Mouse (Mus musculus) MEL (cell line): Measurements from ENCODE around the gene Rfx7. TPM values are rescaled to one million over a fixed set of nuclear protein-coding genes. Genes with fewer than 3 reads are reported as not detected.

Source experiments
- DNase-seq: peaks from one replicate; pipeline ENCODE4 v3.0.0; 2011; ENCODE audit warnings: low read depth, low spot score
- H3K27ac ChIP-seq: 2 replicates; pipeline ENCODE4 v1.5.1; 2012; ENCODE audit warnings: low read depth, mild to moderate bottlenecking, control low read depth, low read length, moderate library complexity; ENCODE audit not compliant: control insufficient read depth
- H3K27me3 ChIP-seq, 2 experiments: fragments of 150-350 bp in 1 of 2; sonication (generic) in 1 of 2; 2 replicates each; pipeline ENCODE4 v1.6.1; 2012; ENCODE audit warnings: low read length in 2 of 2, mild to moderate bottlenecking in 2 of 2, improper control_type of control experiment in 1 of 2, moderate library complexity in 1 of 2; ENCODE audit not compliant: insufficient read depth in 2 of 2, control insufficient read depth in 1 of 2
- H3K36me3 ChIP-seq, 2 experiments: 2 replicates each; pipeline ENCODE4 v1.6.1; 2012 to 2014; ENCODE audit warnings: low read length in 2 of 2, improper control_type of control experiment in 1 of 2, inconsistent platforms in 1 of 2, mild to moderate bottlenecking in 1 of 2; ENCODE audit not compliant: insufficient read depth in 2 of 2, control insufficient read depth in 1 of 2
- H3K4me1 ChIP-seq, 2 experiments: fragments of 150-350 bp in 1 of 2; sonication (generic) in 1 of 2; 2 replicates each; pipeline ENCODE4 v1.6.1; 2012; ENCODE audit warnings: low read length in 2 of 2, improper control_type of control experiment in 1 of 2, mild to moderate bottlenecking in 1 of 2; ENCODE audit not compliant: insufficient read depth in 2 of 2, control insufficient read depth in 1 of 2
- H3K4me3 ChIP-seq, 2 experiments: fragments of 150-350 bp in 1 of 2; sonication (generic) in 1 of 2; 2 replicates each; pipeline ENCODE4 v1.5.1; 2012; ENCODE audit warnings: low read depth in 2 of 2, low read length in 2 of 2, mild to moderate bottlenecking in 2 of 2, moderate library complexity in 2 of 2, control low read depth in 1 of 2, improper control_type of control experiment in 1 of 2; ENCODE audit not compliant: control insufficient read depth in 1 of 2, insufficient read depth in 1 of 2
- H3K79me2 ChIP-seq: 2 replicates; pipeline ENCODE4 v1.6.1; 2012; ENCODE audit warnings: mild to moderate bottlenecking, low read length, moderate library complexity; ENCODE audit not compliant: control insufficient read depth, poor library complexity, insufficient read depth
- H3K9ac ChIP-seq: 2 replicates; pipeline ENCODE4 v1.6.1; 2012; ENCODE audit warnings: low read depth, mild to moderate bottlenecking, control low read depth, low read length, moderate library complexity; ENCODE audit not compliant: control insufficient read depth, poor library complexity, severe bottlenecking
- H3K9me3 ChIP-seq: fragments of 150-350 bp; sonication (generic); replicated peaks from 2 replicates; pipeline ENCODE4 v1.6.1; 2012; ENCODE audit warnings: mild to moderate bottlenecking, low read length, improper control_type of control experiment, moderate library complexity; ENCODE audit not compliant: insufficient read depth
- BHLHE40 ChIP-seq: IDR thresholded peaks from 2 replicates; pipeline ENCODE4 v1.6.1; 2012; ENCODE audit warnings: low read depth, mild to moderate bottlenecking, inconsistent platforms, low read length, improper control_type of control experiment, borderline replicate concordance
- CHD2 ChIP-seq: IDR thresholded peaks from 2 replicates; pipeline ENCODE4 v1.6.1; 2011; ENCODE audit warnings: low read length, improper control_type of control experiment
- ELF1 ChIP-seq: IDR thresholded peaks from 2 replicates; pipeline ENCODE4 v1.6.1; 2014; ENCODE audit warnings: low read depth, mild to moderate bottlenecking, inconsistent platforms, low read length, improper control_type of control experiment, moderate library complexity
- EP300 ChIP-seq, 2 experiments: IDR thresholded peaks; 2 replicates each; pipeline ENCODE4 v1.6.1; 2011; ENCODE audit warnings: improper control_type of control experiment in 2 of 2, low read length in 2 of 2, low read depth in 1 of 2, mild to moderate bottlenecking in 1 of 2
- ETS1 ChIP-seq: IDR thresholded peaks from 2 replicates; pipeline ENCODE4 v1.6.1; 2012; ENCODE audit warnings: low read depth, mild to moderate bottlenecking, inconsistent platforms, low read length, improper control_type of control experiment, moderate library complexity
- GATA1 ChIP-seq: IDR thresholded peaks from 2 replicates; pipeline ENCODE4 v1.6.1; 2011; ENCODE audit warnings: low read depth, low read length, improper control_type of control experiment
- HCFC1 ChIP-seq: IDR thresholded peaks from 2 replicates; pipeline ENCODE4 v1.6.1; 2012; ENCODE audit warnings: low read depth, mild to moderate bottlenecking, inconsistent platforms, low read length, improper control_type of control experiment, moderate library complexity
- MAFK ChIP-seq: IDR thresholded peaks from 2 replicates; pipeline ENCODE4 v1.6.1; 2011; ENCODE audit warnings: low read depth, mild to moderate bottlenecking, low read length, improper control_type of control experiment, borderline replicate concordance
- MAX ChIP-seq: IDR thresholded peaks from 2 replicates; pipeline ENCODE4 v1.6.1; 2011; ENCODE audit warnings: low read length, improper control_type of control experiment
- MAZ ChIP-seq: IDR thresholded peaks from 2 replicates; pipeline ENCODE4 v1.6.1; 2012; ENCODE audit warnings: low read depth, mild to moderate bottlenecking, inconsistent platforms, low read length, improper control_type of control experiment
- MEF2A ChIP-seq: IDR thresholded peaks from 2 replicates; pipeline ENCODE4 v1.6.1; 2014; ENCODE audit warnings: low read depth, mild to moderate bottlenecking, inconsistent platforms, low read length, improper control_type of control experiment; ENCODE audit not compliant: poor library complexity, insufficient replicate concordance, severe bottlenecking; ENCODE audit errors: extremely low read depth
- MXI1 ChIP-seq: IDR thresholded peaks from 2 replicates; pipeline ENCODE4 v1.6.1; 2011; ENCODE audit warnings: mild to moderate bottlenecking, low read depth, low read length, improper control_type of control experiment
- MYC ChIP-seq: IDR thresholded peaks from 2 replicates; pipeline ENCODE4 v1.6.1; 2011; ENCODE audit warnings: low read depth, mild to moderate bottlenecking, low read length, improper control_type of control experiment, moderate library complexity
- NELFE ChIP-seq: IDR thresholded peaks from 2 replicates; pipeline ENCODE4 v1.6.1; 2011; ENCODE audit warnings: low read depth, low read length, improper control_type of control experiment
- NRF1 ChIP-seq: IDR thresholded peaks from 2 replicates; pipeline ENCODE4 v1.6.1; 2014; ENCODE audit warnings: low read depth, mild to moderate bottlenecking, inconsistent platforms, low read length, improper control_type of control experiment, moderate library complexity; ENCODE audit not compliant: poor library complexity, insufficient read depth, severe bottlenecking
- POLR2A ChIP-seq, 2 experiments: IDR thresholded peaks; 2 replicates each; pipeline ENCODE4 v1.6.1; 2011 to 2012; ENCODE audit warnings: low read length in 2 of 2, mild to moderate bottlenecking in 2 of 2, control low read depth in 1 of 2, improper control_type of control experiment in 1 of 2, low read depth in 1 of 2, moderate library complexity in 1 of 2; ENCODE audit not compliant: control insufficient read depth in 1 of 2, insufficient read depth in 1 of 2, poor library complexity in 1 of 2
- RCOR1 ChIP-seq: IDR thresholded peaks from 2 replicates; pipeline ENCODE4 v1.6.1; 2012; ENCODE audit warnings: low read depth, mild to moderate bottlenecking, inconsistent platforms, low read length, improper control_type of control experiment
- SIN3A ChIP-seq: IDR thresholded peaks from 2 replicates; pipeline ENCODE4 v1.6.1; 2012; ENCODE audit warnings: low read length, improper control_type of control experiment, inconsistent platforms
- TAL1 ChIP-seq: IDR thresholded peaks from 2 replicates; pipeline ENCODE4 v1.6.1; 2012; ENCODE audit warnings: mild to moderate bottlenecking, inconsistent platforms, low read length, moderate library complexity, mixed read lengths
- TCF12 ChIP-seq: IDR thresholded peaks from 2 replicates; pipeline ENCODE4 v1.6.1; 2014; ENCODE audit warnings: low read depth, mild to moderate bottlenecking, inconsistent platforms, low read length, improper control_type of control experiment, moderate library complexity
- UBTF ChIP-seq: IDR thresholded peaks from 2 replicates; pipeline ENCODE4 v1.6.1; 2012; ENCODE audit warnings: low read depth, mild to moderate bottlenecking, inconsistent platforms, low read length, improper control_type of control experiment, moderate library complexity, borderline replicate concordance; ENCODE audit not compliant: insufficient read depth
- ZC3H11A ChIP-seq: IDR thresholded peaks from 2 replicates; pipeline ENCODE4 v1.6.1; 2012; ENCODE audit warnings: low read depth, mild to moderate bottlenecking, inconsistent platforms, low read length, improper control_type of control experiment
- ZKSCAN1 ChIP-seq: IDR thresholded peaks from 2 replicates; pipeline ENCODE4 v1.6.1; 2012; ENCODE audit warnings: low read depth, mild to moderate bottlenecking, inconsistent platforms, low read length, improper control_type of control experiment, moderate library complexity
- ZMIZ1 ChIP-seq: IDR thresholded peaks from 2 replicates; pipeline ENCODE4 v1.6.1; 2012; ENCODE audit warnings: low read depth, mild to moderate bottlenecking, inconsistent platforms, low read length, improper control_type of control experiment, moderate library complexity
- ZNF384 ChIP-seq: IDR thresholded peaks from 2 replicates; pipeline ENCODE4 v1.6.1; 2012; ENCODE audit warnings: low read depth, mild to moderate bottlenecking, inconsistent platforms, low read length, improper control_type of control experiment
- polyA plus RNA-seq, 2 experiments: library from polyadenylated mRNA; stranded (reverse) in 1 of 2; unstranded in 1 of 2; fragments of >175 nt in 1 of 2; fragments of >200 nt in 1 of 2; gene quantifications; 2 replicates each; pipeline versions ENCODE4 v1.2.1 to v1.2.4; 2012; ENCODE audit warnings: low replicate concordance in 2 of 2, low read depth in 1 of 2; ENCODE audit not compliant: insufficient read length in 2 of 2, insufficient read depth in 1 of 2, missing spikeins in 1 of 2
- total RNA-seq: library from RNA; depleted of rRNA; stranded (reverse); fragments of 300-350 nt; gene quantifications from 2 replicates; pipeline ENCODE4 v1.2.3, GENCODE M21; 2012; rRNA removed

Gene Rfx7
- 6.2 and 9.3 TPM in 2 replicates for total RNA-seq
- 10 to 100 TPM; 19.9 to 30.5 TPM for polyA plus RNA-seq

DNA sequence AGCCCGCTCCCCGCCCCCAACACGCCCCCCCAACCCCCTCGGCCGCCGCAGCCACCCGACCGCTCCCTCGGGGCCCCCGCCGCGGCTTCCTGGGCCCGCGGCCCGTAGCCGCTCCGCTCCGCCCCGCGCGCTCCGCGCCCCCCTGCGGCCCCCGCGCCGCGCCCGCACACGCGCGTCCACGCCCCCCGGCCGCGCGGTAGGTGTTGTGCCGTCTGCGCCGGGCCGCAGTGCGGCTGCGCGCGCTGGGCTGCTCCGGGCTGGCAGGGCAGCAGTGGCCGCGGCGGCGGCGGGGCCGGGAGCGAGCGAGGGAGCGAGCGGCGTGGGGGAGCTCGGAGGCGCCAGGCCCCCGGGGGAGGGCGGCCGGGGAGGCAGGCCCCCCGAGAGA, at the start of gene Rfx7:
TSS of gene Rfx7 (plus strand) at position 245 of the 385 bp plus-strand sequence.
- peak within 1 kb of the TSS; percentile 91 for H3K27ac ChIP-seq
- peaks cover 22% of the 10 kb centered on the region for H3K79me2 ChIP-seq
- peaks cover 0 to 28% of the 10 kb centered on the region in 2 experiments; a peak in 2 of 4 replicates for H3K36me3 ChIP-seq
- peak; percentile 72 for DNase-seq
- TF ChIP-seq NRF1 (peak; percentile 79), ZKSCAN1 (no peak), ZMIZ1 (0 out of 2 replicates have a peak, but pooled peaks have one; percentile 52), NELFE (peak; percentile 56), SIN3A (peak; percentile 0; the same call in 1 of the 2 replicates), POLR2A (IDR thresholded peaks at IDR 0.05; ENCODE audit: control insufficient read depth in 1 of 2, insufficient read depth in 1 of 2, low read depth in 1 of 2, low read length in 2 of 2, poor library complexity in 1 of 2) (peak; percentile 10 to 60; a peak in 3 of 4 replicates), CHD2 (no peak), MAZ (peak; percentile 41; the same call in 1 of the 2 replicates)
- H3K4me1 ChIP-seq = peaks cover 10 to 12% of the 10 kb centered on the region in 2 experiments; a peak in 3 of 4 replicates
- no peaks in the 10 kb centered on the region for H3K27me3 ChIP-seq
- no peaks in the 10 kb centered on the region for H3K9me3 ChIP-seq
- peak within 1 kb of the TSS; percentile 100 for H3K9ac ChIP-seq
- H3K4me3 ChIP-seq = peak within 1 kb of the TSS; percentile 89 to 100

- Histone ChIP-seq H3K4me3 (no peak overlapping the region; a peak in 1 of 4 replicates), H3K27ac (peak overlapping the region; percentile 94), H3K79me2 (peaks cover 2% of the 10 kb centered on the region), H3K27me3 (no peaks in the 10 kb centered on the region)
- TF ChIP-seq BHLHE40 (peak; percentile 76; the same call in 1 of the 2 replicates), ZNF384 (no peak), TCF12 (peak; percentile 98), MAZ (no peak), MXI1 (0 out of 2 replicates have a peak, but pooled peaks have one; percentile 23), HCFC1 (no peak; the same call in 1 of the 2 replicates), ZC3H11A (no peak), UBTF (no peak), MAX (0 out of 2 replicates have a peak, but pooled peaks have one; percentile 36), SIN3A (peak; percentile 92), MAFK (peak; percentile 68; the same call in 1 of the 2 replicates), EP300 (IDR thresholded peaks at IDR 0.05; ENCODE audit: low read depth in 1 of 2, low read length in 2 of 2) (peak; percentile 99), ELF1 (no peak), CHD2 (no peak), TAL1 (peak; percentile 97), MEF2A (peak; percentile 85; the same call in 1 of the 2 replicates), RCOR1 (peak; percentile 93), GATA1 (peak; percentile 99), MYC (peak; percentile 97), ETS1 (peak; percentile 97)
- TF ChIP-seq, all 39 proteins: peak for 13
- peaks cover 11 to 26% of the 10 kb centered on the region in 2 experiments for H3K4me1 ChIP-seq
- H3K36me3 ChIP-seq = peaks cover 0 to 33% of the 10 kb centered on the region in 2 experiments; a peak in 2 of 4 replicates
- H3K9ac ChIP-seq = no peak overlapping the region; the same call in 1 of the 2 replicates
- peak; percentile 84 for DNase-seq
- H3K9me3 ChIP-seq = no peaks in the 10 kb centered on the region
These were observed 43.5 kb upstream of the Rfx7 start for GRCm38 (mm10) chr9:72488523-72488922.
